Mouse (Mus musculus): ENCODE results near the gene Tmbim1. TPM values are rescaled to one million over a fixed set of nuclear protein-coding genes. Genes with fewer than 3 reads are reported as not detected.
"Not testable (repeated sequence)": the region's sequence is repeated elsewhere in the genome, so short reads cannot be mapped to it uniquely, and the experiment has no call there.

Tmbim1 gene
- total RNA-seq (2021), result 10 to 100 TPM; 63.2 to 68.6 TPM
- long read RNA-seq, experiment 1, full-length matches to known transcripts, result 28 of 41 reads
- long read RNA-seq, experiment 1, partial matches to known transcripts, result 1 of 41 reads
- long read RNA-seq, experiment 1, other reads (novel, unspliced or antisense), result 12 of 41 reads
- long read RNA-seq, experiment 2, full-length matches to known transcripts, result 37 of 46 reads
- long read RNA-seq, experiment 2, partial matches to known transcripts, result 1 of 46 reads
- long read RNA-seq, experiment 2, other reads (novel, unspliced or antisense), result 8 of 46 reads

DNA sequence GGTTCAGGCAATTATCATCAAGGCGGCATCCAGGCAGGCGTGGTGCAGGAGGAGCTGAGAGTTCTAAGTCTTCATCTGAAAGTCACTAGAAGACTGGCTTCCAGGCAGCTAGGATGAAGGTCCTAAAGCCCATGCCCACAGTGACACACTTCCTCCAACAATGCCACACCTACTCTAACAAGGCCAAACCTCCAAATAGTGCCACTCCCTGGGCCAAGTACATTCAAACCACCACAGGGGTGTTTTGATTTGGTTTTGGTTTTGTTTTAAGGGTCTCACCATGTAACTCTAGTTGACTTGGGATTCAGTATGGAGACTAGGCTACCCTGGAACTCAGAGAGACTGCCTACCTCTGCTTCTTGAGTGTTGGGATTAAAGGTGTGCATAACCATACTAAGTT is at the start of gene Tmbim1:
Gene Tmbim1, minus strand, starts transcription at position 101 of the 400 bp plus-strand sequence.
- no peak for DNase-seq (ENCODE audit: low spot score in 2 of 2)

DNA sequence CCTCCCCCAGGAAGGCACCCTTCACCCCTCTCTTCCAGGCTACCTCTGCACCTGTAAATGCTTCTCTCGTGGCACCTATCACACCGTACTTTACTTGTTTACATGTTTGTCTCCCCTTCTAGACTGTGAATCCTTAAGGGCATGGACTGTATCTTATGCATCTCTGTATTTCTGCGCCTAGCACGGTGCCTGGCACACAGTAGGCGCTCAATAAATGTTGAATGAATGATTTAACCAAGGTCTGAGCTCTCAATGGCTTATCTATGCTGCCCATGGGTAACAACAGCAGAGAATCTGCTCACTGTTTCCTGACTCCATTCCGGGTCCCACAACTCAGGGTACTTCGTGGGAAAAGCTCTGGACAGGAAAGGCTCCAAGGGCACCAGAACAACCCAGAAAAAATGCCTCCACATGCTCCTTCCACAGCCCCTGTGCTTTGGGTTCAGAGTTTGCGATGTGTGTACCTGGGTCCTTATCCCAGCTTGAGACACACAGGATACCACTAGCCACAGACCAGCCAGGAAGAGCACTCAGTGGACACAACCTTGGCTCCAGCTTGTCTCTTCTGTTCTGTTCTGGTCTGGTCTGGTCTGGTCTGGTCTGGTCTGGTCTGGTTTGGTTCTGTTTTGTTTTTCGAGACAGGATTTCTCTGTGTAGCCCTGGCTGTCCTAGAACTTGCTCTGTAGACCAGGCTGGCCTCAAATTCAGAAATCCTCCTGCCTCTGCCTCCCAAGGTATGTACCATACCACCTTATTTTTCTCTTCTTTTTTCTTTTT is 48.2 kb upstream of the Tmbim1 start:
- DNase-seq (ENCODE audit: low spot score in 2 of 2), result no peak

DNA sequence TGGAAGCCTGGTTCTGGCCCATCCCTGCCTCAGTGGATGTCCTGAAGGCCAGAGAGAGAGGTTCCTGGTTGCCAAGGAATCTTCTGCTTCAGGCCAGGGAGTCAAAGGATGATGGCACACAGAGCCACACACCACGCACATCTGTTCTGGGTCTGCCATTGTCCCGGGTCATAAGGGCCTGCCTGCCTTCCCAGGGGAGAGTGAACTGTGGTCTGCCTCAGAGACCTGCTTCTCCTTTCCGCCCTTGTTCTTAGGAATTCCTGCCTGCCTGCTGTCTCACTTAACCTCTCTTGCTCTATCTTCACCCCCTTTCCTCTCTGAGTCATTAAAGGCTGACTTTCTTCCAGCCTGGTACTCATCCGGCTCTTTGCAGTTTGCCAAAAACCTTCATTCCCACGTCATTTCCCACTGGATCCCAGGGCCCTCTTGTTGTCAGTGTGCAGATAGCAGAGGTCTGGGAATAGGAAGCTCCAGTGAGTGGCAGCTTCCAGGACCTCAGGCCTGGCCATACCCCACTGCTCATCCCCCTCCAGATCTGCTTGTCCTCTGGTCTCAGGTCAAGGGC is 47.2 kb upstream of the Tmbim1 start:
- DNase-seq (ENCODE audit: low spot score in 2 of 2), result no peak

DNA sequence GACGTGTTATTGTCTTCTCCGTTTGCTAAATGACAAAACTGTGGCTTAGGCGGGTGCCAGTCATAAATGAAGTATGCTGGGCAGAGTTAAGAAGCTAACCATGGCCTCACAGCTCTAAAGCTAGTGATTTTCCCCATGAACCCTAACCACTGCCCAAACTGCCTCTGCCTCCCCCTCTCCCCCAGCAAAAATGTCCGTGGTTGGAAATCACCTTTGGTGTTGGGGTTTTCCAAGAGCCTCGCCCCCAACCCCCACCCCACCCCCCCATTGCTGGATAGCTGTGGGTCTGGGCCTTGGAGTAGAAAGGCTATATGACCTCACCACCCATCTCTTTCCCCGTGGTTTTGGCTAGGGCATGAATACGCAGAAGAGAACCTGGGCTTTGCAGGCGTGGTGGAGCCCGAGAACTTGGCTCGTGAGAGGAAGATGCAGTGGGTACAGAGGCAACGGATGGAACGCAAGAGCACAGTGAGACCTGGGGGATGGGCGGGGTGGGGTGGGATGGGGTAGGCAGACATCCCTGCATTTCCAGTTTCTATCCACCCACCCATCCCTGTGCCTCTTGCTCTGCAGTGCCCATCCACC is 45.9 kb upstream of the Tmbim1 start:
- no peak for DNase-seq (ENCODE audit: low spot score in 2 of 2)

DNA sequence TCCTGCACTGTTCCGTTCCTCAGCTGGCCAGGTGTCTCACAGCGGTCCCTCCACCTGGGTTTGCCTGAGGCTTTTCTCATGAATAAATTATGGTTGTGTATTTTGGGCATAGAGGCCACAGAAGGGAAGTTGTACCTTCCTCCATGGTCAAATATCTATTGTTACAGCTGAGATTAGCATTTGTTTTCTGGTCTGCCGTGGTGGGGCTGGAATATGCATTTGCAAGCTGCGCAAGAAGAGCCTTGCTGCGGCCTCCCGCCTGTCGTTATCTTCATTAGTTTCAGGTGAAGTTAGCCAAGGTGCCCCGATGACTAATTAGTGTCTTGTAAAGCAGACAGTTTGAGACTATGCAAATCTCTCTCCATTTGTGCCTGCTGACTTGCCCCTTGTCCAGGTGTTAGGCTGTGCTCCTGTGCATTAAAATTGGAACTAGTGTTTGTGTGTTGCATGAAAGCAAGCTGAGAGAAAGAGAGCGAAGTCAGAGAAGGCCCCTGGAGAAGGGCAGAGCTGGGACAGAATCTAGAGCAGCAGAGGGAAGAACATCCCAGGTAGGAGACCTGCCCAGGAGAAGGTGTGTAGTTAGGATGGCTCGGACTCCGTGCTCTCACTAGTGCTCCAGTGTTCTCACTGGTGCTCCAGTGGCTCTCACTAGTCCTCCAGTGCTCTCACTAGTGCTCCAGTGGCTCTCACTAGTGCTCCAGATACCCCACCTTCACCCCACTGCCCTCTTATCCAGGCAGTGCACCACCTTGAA is 38.9 kb upstream of the Tmbim1 start:
- no peak for DNase-seq (ENCODE audit: low spot score in 2 of 2)

DNA sequence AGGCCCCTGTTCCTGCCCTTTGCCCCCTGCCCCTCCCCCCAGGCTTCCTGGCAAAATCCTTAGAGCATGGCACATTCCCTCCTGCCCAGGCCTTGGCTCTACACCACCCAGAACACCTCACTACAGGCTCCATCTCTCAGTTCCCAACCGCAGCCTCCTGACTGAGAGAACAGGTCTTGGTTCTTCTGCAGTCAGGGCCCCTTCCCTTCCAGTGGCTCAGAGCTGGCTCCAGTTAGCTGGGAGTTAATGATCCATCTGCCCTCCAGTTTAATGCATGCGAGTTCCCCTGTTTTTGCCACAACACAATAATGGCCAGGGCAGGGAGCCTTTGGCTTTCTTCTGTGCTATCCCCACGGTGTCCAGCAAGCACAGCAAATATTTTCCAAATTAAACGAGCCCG is 37.7 kb upstream of the Tmbim1 start:
- DNase-seq (ENCODE audit: low spot score in 2 of 2), result no peak

DNA sequence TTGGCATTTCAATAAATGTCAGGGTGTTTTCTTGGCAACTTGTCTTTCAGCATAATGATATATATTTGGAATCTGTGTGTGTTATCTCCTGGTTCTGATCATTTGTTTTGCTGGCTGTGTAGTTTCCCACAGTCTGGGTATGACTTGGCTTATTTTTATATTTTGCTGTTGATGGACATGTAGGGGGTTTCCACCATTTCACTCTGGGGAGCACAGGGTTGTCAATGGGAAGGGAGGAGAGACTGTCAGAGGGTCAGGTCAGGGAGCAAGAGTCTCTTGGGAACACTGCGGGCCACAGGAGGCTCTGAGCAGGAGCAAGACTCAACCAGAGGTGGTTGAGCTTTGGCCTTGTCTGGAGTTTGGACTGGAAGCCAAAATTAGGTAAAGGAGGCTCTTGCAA is 36.9 kb upstream of the Tmbim1 start:
- DNase-seq (ENCODE audit: low spot score in 2 of 2), result no peak

DNA sequence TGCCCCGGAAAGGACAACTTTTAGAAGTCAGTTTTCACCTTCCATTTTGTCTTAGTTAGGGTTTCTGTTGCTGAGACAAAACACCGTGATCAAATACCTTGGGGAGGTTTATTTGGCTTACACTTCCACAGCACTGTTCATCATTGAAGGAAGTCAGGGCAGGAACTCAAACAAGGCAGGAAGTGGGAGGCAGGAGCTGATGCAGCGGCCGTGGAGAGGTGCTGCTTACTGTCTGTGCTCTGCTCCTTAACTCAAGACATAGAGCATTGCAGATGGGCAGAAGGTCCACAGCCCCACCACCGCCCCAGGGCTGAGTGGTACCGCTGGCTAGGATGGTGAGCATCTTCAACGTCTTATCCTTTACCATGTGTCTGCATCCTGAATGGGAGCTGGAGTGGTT is 36.5 kb upstream of the Tmbim1 start:
- no peak for DNase-seq (ENCODE audit: low spot score in 2 of 2)

DNA sequence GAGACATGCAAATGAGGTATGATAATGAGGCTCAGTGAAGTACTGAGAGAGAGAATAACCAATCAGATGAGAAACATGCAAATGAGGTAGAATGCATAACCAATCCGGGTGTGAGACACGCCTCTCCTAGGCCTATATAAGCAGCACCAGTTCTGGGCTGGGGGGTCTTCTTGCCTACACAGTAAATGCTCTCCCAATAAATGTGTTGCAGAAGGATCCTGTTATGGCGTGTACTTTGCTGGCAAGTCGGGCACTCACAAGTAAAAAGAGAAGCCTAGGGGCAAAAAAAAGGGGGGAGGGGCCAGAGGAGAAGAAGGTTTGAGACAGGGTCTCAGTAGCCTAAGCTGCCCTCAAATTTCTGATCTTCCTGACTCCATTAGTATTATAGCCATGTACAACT is 35.6 kb upstream of the Tmbim1 start:
- not testable (repeated sequence) for DNase-seq (ENCODE audit: low spot score in 2 of 2)

DNA sequence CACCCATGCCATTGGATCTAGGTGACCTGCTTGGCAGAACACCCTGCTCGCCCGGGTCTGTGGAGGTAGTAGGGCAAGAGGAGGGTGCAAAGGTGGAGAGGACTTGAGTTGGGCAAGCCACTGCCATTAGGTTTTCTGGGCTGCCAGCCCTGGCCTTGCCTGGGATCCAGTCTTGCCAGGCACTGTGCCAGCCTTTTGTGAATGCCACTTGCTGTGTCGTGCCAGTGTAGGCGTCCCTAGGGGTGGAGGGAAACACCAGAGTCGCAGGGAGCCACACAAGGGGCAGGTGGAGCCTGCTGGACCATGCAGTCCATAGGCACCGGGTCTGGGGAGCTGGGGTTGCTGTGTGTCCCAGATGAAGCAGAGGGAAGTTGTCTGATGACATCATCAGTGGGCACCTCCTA is 34.9 kb upstream of the Tmbim1 start:
- DNase-seq (ENCODE audit: low spot score in 2 of 2), result peak in 1 of 2 experiments; percentile 35

DNA sequence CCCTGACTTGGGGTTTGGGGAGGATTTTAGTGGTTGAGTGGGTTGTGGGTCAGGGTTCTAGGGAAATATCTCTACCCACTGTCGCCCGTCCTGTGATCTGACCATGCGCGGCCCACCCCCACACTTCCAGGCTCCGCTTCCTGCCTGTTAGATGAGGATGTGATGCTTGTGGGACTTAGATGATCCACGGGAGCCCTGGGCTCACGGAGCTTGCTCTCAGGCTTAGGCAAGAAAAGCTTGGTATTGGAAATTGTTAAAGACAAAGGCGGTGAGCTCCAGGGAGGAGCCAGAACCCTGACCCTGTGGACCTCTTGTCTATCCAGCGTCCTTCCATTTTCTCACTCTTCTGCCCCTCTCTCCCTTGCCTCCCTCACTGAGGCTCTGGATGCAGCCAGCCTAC is 34.5 kb upstream of the Tmbim1 start:
- DNase-seq (ENCODE audit: low spot score in 2 of 2), result no peak

DNA sequence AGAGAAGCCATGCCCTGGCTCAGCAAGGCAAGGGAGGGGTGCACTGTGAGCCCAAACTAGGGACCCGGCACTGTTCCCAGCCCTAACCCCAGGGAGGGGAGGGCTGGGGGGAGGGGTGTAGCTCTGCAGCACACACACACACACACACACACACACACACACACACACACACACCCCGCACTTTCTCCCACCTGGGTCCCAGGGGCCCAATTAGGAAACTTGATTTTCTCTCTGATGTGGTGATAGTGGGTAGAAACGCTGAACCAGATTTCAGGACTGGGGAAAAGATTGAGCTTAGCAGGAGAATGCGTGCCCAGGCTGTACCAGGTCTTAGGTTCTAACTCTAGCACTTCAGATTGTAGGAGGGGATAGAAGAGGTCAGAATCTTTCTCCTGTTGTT is 33.2 kb upstream of the Tmbim1 start:
- no peak for DNase-seq (ENCODE audit: low spot score in 2 of 2)

DNA sequence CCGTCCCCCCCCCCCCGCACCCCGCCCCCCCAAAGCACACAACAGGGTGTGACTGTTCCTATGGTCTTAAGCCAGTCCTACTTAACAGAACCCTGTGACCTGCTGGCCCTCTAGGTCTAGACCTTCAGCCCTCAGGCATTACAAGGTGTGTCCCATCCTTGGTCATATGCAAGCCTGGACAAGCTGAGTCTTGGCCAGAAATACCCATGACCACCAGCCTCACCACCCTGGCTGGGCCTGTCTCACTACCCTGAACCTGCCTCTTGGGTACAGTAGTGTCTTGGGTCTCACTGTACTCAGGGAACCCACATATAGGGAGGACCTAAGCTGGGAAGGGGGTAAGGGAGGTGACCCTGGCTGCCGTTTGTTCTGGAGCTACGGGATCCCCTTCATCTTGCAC is 32.6 kb upstream of the Tmbim1 start:
- DNase-seq (ENCODE audit: low spot score in 2 of 2), result no peak

DNA sequence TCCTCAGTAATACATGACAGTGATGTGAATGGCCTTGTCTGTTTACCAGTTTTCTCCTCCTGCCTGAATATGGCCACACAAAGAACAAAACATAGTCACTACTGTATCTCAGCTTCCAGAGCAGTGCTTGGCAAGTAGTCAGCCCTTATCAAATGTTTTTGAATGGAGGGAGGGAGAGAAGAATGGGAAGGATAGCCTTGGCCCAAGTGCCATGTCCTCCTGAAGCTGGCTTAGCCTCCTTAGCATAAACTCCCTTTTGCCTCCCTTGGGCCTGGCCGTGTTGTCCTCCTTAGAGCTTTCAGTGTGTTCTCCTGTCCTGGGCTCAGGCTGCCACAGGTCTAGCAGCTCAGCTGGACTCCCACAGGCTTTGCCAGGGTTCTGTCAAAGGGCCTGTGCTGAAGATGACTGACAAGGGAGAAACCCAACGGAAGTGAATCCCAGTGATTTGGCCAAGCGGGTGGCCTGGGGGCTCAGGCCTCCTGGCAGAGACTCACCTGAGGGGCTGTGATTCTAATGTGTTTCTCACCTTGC is 31.9 kb upstream of the Tmbim1 start:
- DNase-seq (ENCODE audit: low spot score in 2 of 2), result no peak

DNA sequence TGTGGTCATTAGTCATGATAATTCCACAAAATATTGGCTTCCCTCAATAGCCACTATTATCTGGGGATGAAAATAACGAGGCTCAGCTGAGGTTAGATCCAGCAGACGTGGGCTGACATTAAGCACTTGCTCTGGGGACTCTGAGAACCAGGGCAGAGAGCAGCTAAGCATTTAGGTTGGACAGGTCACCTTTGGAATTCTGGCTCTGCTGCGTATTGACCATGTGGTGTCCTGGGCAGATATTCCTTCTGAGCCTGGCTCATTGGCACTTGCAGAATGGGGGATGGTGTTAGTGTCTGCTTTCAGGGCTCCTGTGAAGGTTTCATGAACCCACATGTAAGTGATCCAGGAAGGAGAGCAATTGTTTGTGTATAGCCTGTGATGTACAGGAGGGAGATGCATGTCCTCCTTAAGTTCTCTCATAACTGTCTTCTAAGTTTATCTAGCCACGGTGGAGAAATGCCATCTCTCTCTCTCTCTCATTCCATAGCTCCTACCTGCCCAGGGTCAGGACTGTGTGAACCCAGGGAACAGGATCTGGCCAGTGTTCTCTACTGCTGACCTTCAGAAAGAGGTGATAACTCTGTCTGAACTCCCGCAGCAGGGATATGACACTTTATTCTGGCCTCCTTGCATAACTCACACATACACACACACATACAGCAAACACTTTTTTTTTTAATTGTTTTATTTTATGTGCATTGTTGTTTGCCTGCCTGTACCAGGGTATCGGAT is 30.2 kb upstream of the Tmbim1 start:
- DNase-seq (ENCODE audit: low spot score in 2 of 2), result no peak

DNA sequence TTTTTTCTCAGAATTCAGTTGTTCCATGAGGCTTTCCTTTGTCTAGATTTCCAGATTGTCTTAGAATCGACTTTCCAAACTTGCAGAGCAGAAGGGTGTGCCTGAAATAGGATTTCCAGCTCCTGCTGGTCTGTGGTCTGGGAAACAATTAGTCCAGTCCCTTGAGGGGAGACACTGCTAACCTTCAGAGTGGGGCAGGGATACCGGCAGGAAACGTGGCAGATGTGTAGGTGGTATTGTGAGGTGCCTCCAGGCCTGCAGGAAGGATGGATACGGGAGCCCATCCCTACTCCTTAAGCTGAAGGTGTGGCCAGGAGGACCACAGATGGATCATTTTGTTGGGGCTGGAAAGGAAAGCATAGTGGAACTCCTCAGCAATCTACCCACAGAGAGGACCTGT is 29.6 kb upstream of the Tmbim1 start:
- no peak for DNase-seq (ENCODE audit: low spot score in 2 of 2)

DNA sequence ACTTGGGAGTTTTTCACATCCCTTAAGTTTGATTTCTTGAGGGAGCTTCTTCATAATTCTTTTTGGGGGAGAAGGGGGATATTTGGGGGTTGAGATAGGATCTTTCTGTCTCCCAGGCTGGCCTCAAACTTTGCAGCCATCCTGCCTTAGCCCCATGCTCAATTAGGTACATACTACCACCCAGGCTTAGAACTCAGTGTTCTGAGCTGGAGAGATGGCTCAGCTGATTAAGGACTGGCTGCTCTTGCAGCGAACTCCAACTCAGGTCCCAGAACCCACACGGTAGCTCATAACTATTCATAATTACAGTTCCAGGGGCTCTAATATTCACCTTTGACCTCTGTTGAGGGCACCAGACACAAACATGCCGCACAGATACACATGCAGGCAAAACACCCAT is 29.2 kb upstream of the Tmbim1 start:
- no peak for DNase-seq (ENCODE audit: low spot score in 2 of 2)

DNA sequence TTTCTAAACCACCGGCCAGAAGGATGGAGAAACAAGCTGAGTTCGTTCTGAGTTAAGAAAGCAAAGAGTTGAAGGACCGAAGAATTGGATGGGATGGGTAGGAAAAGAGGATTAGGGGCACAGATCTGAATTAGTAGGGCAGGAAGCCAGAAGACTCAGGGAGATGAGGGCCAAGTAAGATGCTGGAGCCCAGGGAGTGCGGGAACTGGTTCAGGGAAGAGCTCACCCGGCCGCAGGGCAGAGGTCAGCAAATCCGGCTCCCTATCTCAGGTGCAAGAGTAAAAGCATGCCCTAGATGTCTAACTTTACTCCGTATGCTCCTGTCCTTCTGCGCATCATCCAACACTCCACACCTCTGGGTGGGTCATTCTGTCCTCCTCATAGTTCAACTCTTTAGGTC is 27.5 kb upstream of the Tmbim1 start:
- DNase-seq (ENCODE audit: low spot score in 2 of 2), result no peak

DNA sequence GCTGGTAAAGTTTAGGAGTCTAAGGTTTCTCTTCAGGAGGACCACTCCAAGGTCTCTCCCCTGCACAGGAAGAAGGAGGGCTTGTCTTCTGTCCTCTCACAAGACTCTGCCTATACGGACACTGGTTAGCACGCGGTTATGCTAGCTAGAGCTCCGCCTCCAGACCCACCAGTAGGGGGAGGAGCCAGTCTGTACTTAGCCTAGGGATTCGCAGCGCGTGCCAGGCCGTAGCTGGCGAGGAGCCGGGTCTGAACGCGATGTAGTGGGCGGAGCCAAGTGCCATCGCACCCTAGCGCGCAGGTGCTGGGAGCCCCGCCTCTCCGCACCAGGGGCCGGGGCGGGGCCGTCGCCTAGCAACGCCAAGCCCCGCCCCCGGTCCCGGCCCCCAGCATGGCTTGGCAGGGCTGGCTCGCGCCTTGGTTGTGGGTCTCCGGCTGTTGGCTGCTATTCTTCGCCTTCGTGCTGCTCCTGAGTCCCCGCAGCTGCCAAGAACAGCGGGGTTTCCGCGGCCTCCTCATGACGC is 26.9 kb upstream of the Tmbim1 start:
- DNase-seq (ENCODE audit: low spot score in 2 of 2), result peak; percentile 76 to 90

DNA sequence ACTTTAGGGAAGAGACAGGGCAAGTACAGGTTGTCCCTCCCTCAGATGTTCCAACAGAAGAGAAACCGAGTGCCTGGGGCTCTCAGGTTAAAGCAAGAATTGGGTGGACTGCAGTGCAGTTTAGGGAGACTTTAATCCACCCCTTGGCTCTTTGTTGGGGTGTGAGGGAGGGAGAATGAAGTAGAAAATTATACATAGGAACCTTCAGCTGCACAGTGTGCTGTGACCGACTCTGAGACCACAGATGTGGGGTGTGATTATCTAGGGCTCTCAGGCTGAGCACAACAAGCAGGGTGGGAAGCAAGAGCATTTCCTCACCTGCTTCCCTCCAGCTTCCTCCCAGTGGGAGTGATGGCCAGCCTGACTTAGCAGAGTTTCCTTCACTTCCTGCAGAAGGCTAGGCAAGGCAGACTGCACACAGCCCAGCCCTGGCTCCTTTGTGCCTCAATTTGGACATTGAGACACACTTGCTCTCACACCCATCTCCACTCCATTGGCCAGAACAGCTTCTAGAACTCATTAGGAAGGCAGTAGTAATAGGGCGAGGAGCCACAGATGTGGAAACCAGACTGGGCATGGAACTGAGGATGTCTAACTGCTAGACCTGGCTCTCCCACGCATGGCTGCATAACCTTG is 25.7 kb upstream of the Tmbim1 start:
- DNase-seq (ENCODE audit: low spot score in 2 of 2), result no peak

Measured in gastrocnemius, postnatal 4 days (tissue).